ENCODE assay signal across 23 mouse cellular contexts in the genomic region with DNA sequence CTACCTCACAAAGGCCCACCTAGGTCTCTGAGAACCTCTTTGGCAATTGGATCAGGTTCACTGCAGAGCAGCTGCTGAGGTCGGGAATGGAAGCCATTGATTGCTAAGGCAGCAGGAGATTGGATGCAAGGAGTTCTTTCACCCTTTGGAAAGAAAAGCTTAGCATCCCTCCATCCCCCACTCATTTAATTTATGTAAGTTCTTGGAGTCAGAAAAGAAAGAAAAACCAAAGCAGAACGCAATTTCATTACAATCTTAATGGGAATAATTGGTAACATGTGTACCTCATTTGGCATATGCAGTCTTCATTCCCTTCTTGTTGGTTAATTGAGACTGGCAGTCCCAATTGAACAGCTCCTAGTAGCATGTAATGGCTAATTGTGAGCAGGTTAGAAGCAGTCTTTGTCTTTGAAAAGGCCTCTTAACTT.
DNase-seq lines count a peak whose midpoint lies in the region; ATAC-seq and TF ChIP-seq lines count a peak whose summit lies in the region.
"Had no signal": no experiment of that assay in that cellular context is flagged by ENCODE, and none has a peak within 500 bp of the region (broad histone marks: within the 10 kb centered on the region; RNA-seq: fewer than 3 reads in every experiment).

No protein-coding gene starts in this region.

- no peaks in the 10 kb centered on the region; the same call in 1 of the 2 replicates for H3K27me3 ChIP-seq in forebrain, embryonic 10.5 days (ENCODE audit: poor library complexity, severe bottlenecking)
- no peaks in the 10 kb centered on the region for H3K27me3 ChIP-seq in forebrain, postnatal 0 days (ENCODE audit: insufficient read depth, low read length)
- H3K27me3 ChIP-seq in embryonic facial prominence, embryonic 14.5 days (replicated peaks; ENCODE audit: control insufficient read depth, insufficient read depth, low read length): no peaks in the 10 kb centered on the region
- no peaks in the 10 kb centered on the region for H3K27me3 ChIP-seq in liver, embryonic 12.5 days (replicated peaks)
- H3K27me3 ChIP-seq: liver, embryonic 13.5 days; lung, embryonic 15.5 days; midbrain, embryonic 15.5 days had no signal

- DNase-seq in forebrain, embryonic 10.5 days (ENCODE audit: extremely low spot score, low spot score): no peak
- no peak for DNase-seq in forebrain, postnatal 0 days
- peak; percentile 79 for DNase-seq in embryonic facial prominence, embryonic 14.5 days (ENCODE audit: low spot score)
- peak; percentile 81 for DNase-seq in forelimb bud, embryonic 11.5 days (ENCODE audit: low read depth, low spot score)
- peak; percentile 63 for DNase-seq in retina, postnatal 1 day
- DNase-seq in lung, postnatal 4 days: no peak
- DNase-seq: adrenal gland, adult 2 months; cerebellum, adult 11 months; cerebellum, postnatal 25 days; gastrocnemius, postnatal 36 days; heart, postnatal 10 days; kidney, adult 11 months; kidney, postnatal 10 days; liver, embryonic 13.5 days; right cerebral cortex, postnatal 25 days; thymus, postnatal 36 days had no signal

- WGBS in forebrain, embryonic 10.5 days: 28% methylated on average over 2 of the region's 2 CpGs
- 9% methylated on average over 2 of the region's 2 CpGs for WGBS in forebrain, postnatal 0 days
- 32% methylated on average over 2 of the region's 2 CpGs for WGBS in embryonic facial prominence, embryonic 14.5 days
- WGBS in liver, embryonic 12.5 days (ENCODE audit: insufficient replicate concordance): 48% methylated on average over 2 of the region's 2 CpGs

- H3K36me3 ChIP-seq in forebrain, embryonic 10.5 days (replicated peaks): no peaks in the 10 kb centered on the region
- H3K36me3 ChIP-seq in forebrain, postnatal 0 days (ENCODE audit: insufficient read depth): no peaks in the 10 kb centered on the region
- H3K36me3 ChIP-seq in embryonic facial prominence, embryonic 14.5 days (ENCODE audit: control insufficient read depth, insufficient read depth, low read length): no peaks in the 10 kb centered on the region
- no peaks in the 10 kb centered on the region for H3K36me3 ChIP-seq in liver, embryonic 12.5 days
- H3K36me3 ChIP-seq: heart, embryonic 10.5 days; liver, embryonic 13.5 days; lung, embryonic 15.5 days; midbrain, embryonic 15.5 days had no signal

- no peak for ATAC-seq in forebrain, postnatal 0 days
- peak; percentile 84 for ATAC-seq in embryonic facial prominence, embryonic 14.5 days (ENCODE audit: low read depth)
- no peak for ATAC-seq in liver, embryonic 12.5 days
- no peak for ATAC-seq in monocyte, adult 5-6 weeks (replicated peaks; ENCODE audit: insufficient number of reproducible peaks, low FRiP score, low TSS enrichment, poor library complexity, severe bottlenecking)
- ATAC-seq: midbrain, embryonic 15.5 days had no signal

- 0 out of 2 replicates have a peak overlapping the region, but pooled peaks have one; percentile 51 for H3K27ac ChIP-seq in forebrain, embryonic 10.5 days
- no peak overlapping the region for H3K27ac ChIP-seq in forebrain, postnatal 0 days (ENCODE audit: low read depth, low read length)
- no peak overlapping the region for H3K27ac ChIP-seq in embryonic facial prominence, embryonic 14.5 days (replicated peaks; ENCODE audit: low read depth, low read length)
- no peak overlapping the region for H3K27ac ChIP-seq in liver, embryonic 12.5 days
- H3K27ac ChIP-seq: heart, embryonic 10.5 days; hindbrain, embryonic 14.5 days; liver, embryonic 13.5 days; lung, embryonic 15.5 days; midbrain, embryonic 15.5 days had no signal

- no peak for TF ChIP-seq CTCF in forebrain, postnatal 0 days (IDR thresholded peaks at IDR 0.05; ENCODE audit: low read depth)

- H3K9ac ChIP-seq in forebrain, postnatal 0 days: no peak overlapping the region
- no peak overlapping the region for H3K9ac ChIP-seq in embryonic facial prominence, embryonic 14.5 days (ENCODE audit: low read depth, low read length)
- no peak overlapping the region for H3K9ac ChIP-seq in liver, embryonic 12.5 days
- H3K9ac ChIP-seq: hindbrain, embryonic 14.5 days; liver, embryonic 13.5 days; lung, embryonic 15.5 days; midbrain, embryonic 15.5 days had no signal

- H3K4me3 ChIP-seq in forebrain, embryonic 10.5 days: no peak overlapping the region
- no peak overlapping the region for H3K4me3 ChIP-seq in forebrain, postnatal 0 days (ENCODE audit: low read depth, low read length)
- H3K4me3 ChIP-seq in embryonic facial prominence, embryonic 14.5 days (ENCODE audit: low read depth, low read length): no peak overlapping the region
- no peak overlapping the region for H3K4me3 ChIP-seq in liver, embryonic 12.5 days
- H3K4me3 ChIP-seq: erythroblast, embryonic 14.5 days; heart, embryonic 10.5 days; liver, embryonic 13.5 days; lung, embryonic 15.5 days; midbrain, embryonic 15.5 days had no signal

- no peak overlapping the region for H3K4me2 ChIP-seq in forebrain, postnatal 0 days (ENCODE audit: low read depth)
- H3K4me2 ChIP-seq in embryonic facial prominence, embryonic 14.5 days (ENCODE audit: low read depth, low read length): no peak overlapping the region
- no peak overlapping the region for H3K4me2 ChIP-seq in liver, embryonic 12.5 days
- H3K4me2 ChIP-seq: hindbrain, embryonic 14.5 days; liver, embryonic 13.5 days; lung, embryonic 15.5 days; midbrain, embryonic 15.5 days had no signal

- H3K4me1 ChIP-seq in forebrain, embryonic 10.5 days: peaks cover 24% of the 10 kb centered on the region
- H3K4me1 ChIP-seq in forebrain, postnatal 0 days (ENCODE audit: insufficient read depth): no peaks in the 10 kb centered on the region
- no peaks in the 10 kb centered on the region for H3K4me1 ChIP-seq in embryonic facial prominence, embryonic 14.5 days (ENCODE audit: control insufficient read depth, insufficient read depth, low read length)
- H3K4me1 ChIP-seq in liver, embryonic 12.5 days: no peaks in the 10 kb centered on the region
- H3K4me1 ChIP-seq: heart, embryonic 10.5 days; liver, embryonic 13.5 days; lung, embryonic 15.5 days; midbrain, embryonic 15.5 days had no signal

- peaks cover 8% of the 10 kb centered on the region for H3K9me3 ChIP-seq in forebrain, embryonic 10.5 days
- H3K9me3 ChIP-seq in forebrain, postnatal 0 days (ENCODE audit: low read length): no peaks in the 10 kb centered on the region
- peaks cover 3% of the 10 kb centered on the region; the same call in 1 of the 2 replicates for H3K9me3 ChIP-seq in embryonic facial prominence, embryonic 14.5 days (ENCODE audit: control insufficient read depth, low read length)
- no peaks in the 10 kb centered on the region for H3K9me3 ChIP-seq in liver, embryonic 12.5 days (replicated peaks)
- H3K9me3 ChIP-seq: heart, embryonic 10.5 days; liver, embryonic 13.5 days; lung, embryonic 15.5 days; midbrain, embryonic 15.5 days had no signal

Comparison
In these comparisons a context has a peak if more than half of its experiments do, and no peak if none do; other contexts are left out.
1. DNase-seq: peak in embryonic facial prominence, embryonic 14.5 days (single experiment), forelimb bud, embryonic 11.5 days (single experiment) and retina, postnatal 1 day (single experiment); none in forebrain, embryonic 10.5 days (single experiment), forebrain, postnatal 0 days (single experiment) and lung, postnatal 4 days (0 of 2).